Mouse (Mus musculus): ENCODE measurements around the gene Hebp1. TPM values are rescaled to one million over a fixed set of nuclear protein-coding genes. Genes with fewer than 3 reads are reported as not detected.

Gene Hebp1
- total RNA-seq, 2 experiments from 2014 or later = 37.8 to 39.5 TPM

- DNase-seq (ENCODE audit: extremely low spot score in 1 of 2, low spot score in 2 of 2) = peak; percentile 74 to 93
- intact Hi-C loops (cut with DNase I) = no loop called here
These were observed 30.2 kb downstream of the Hebp1 start for GRCm38 (mm10) chr6:135167380-135168311.

- intact Hi-C loops (cut with DNase I) = no loop called here
These were observed 31.1 kb downstream of the Hebp1 start for GRCm38 (mm10) chr6:135166712-135167111.

GRCm38 (mm10) chr6:135166262-135166661 is 31.6 kb downstream of the Hebp1 start:
- intact Hi-C loops (cut with DNase I) = no loop called here
- no peak for DNase-seq (ENCODE audit: extremely low spot score in 1 of 2, low spot score in 2 of 2)

More at GRCm38 (mm10) chr6:135166712-135167111, 31.1 kb downstream of the Hebp1 start:
- no peak for DNase-seq (ENCODE audit: extremely low spot score in 1 of 2, low spot score in 2 of 2)

- DNase-seq (ENCODE audit: extremely low spot score in 1 of 2, low spot score in 2 of 2) = no peak
- intact Hi-C loops (cut with DNase I) = no loop called here
These were observed 32.1 kb downstream of the Hebp1 start for GRCm38 (mm10) chr6:135165706-135166105.

- intact Hi-C loops (cut with DNase I) = no loop called here
- no peak for DNase-seq (ENCODE audit: extremely low spot score in 1 of 2, low spot score in 2 of 2)
These were observed 32.6 kb downstream of the Hebp1 start for GRCm38 (mm10) chr6:135165191-135165590.

- DNase-seq (ENCODE audit: extremely low spot score in 1 of 2, low spot score in 2 of 2) = no peak
- intact Hi-C loops (cut with DNase I) = no loop called here
These were observed 35.0 kb downstream of the Hebp1 start for GRCm38 (mm10) chr6:135162861-135163260.

GRCm38 (mm10) chr6:135162311-135162710 is 35.5 kb downstream of the Hebp1 start:
- no peak for DNase-seq (ENCODE audit: extremely low spot score in 1 of 2, low spot score in 2 of 2)
- intact Hi-C loops (cut with DNase I) = no loop called here

- no peak for DNase-seq (ENCODE audit: extremely low spot score in 1 of 2, low spot score in 2 of 2)
- intact Hi-C loops (cut with DNase I) = no loop called here
These were observed 36.5 kb downstream of the Hebp1 start for GRCm38 (mm10) chr6:135161356-135161755.

- no peak for DNase-seq (ENCODE audit: extremely low spot score in 1 of 2, low spot score in 2 of 2)
- intact Hi-C loops (cut with DNase I) = loop anchor here (5.0 kb wide), 1 partner anchor 79 kb away; no protein-coding TSS in a partner anchor
These were observed 39.3 kb downstream of the Hebp1 start for GRCm38 (mm10) chr6:135158509-135158908.

GRCm38 (mm10) chr6:135157496-135157895 is 40.3 kb downstream of the Hebp1 start:
- intact Hi-C loops (cut with DNase I) = loop anchor here (5.0 kb wide), 1 partner anchor 80 kb away; no protein-coding TSS in a partner anchor
- no peak for DNase-seq (ENCODE audit: extremely low spot score in 1 of 2, low spot score in 2 of 2)

GRCm38 (mm10) chr6:135156597-135156996 is 41.2 kb downstream of the Hebp1 start:
- intact Hi-C loops (cut with DNase I) = loop anchor here (5.0 kb wide), 1 partner anchor 81 kb away; no protein-coding TSS in a partner anchor
- no peak for DNase-seq (ENCODE audit: extremely low spot score in 1 of 2, low spot score in 2 of 2)

- intact Hi-C loops (cut with DNase I) = loop anchor here (5.0 kb wide), 1 partner anchor 224 kb away; no protein-coding TSS in a partner anchor
- no peak for DNase-seq (ENCODE audit: extremely low spot score in 1 of 2, low spot score in 2 of 2)
These were observed 44.1 kb downstream of the Hebp1 start for GRCm38 (mm10) chr6:135153719-135154118.

- intact Hi-C loops (cut with DNase I) = loop anchor here (5.0 kb wide), 1 partner anchor 227 kb away; no protein-coding TSS in a partner anchor
- DNase-seq (ENCODE audit: extremely low spot score in 1 of 2, low spot score in 2 of 2) = no peak
These were observed 47.5 kb downstream of the Hebp1 start for GRCm38 (mm10) chr6:135150311-135150710.

GRCm38 (mm10) chr6:135149722-135150121 is 48.1 kb downstream of the Hebp1 start:
- intact Hi-C loops (cut with DNase I) = loop anchor here (5.0 kb wide), 2 partner anchors 117 to 228 kb away; no protein-coding TSS in a partner anchor
- DNase-seq (ENCODE audit: extremely low spot score in 1 of 2, low spot score in 2 of 2) = no peak

- intact Hi-C loops (cut with DNase I) = loop anchor here (5.0 kb wide), 1 partner anchor 117 kb away; no protein-coding TSS in a partner anchor
- DNase-seq (ENCODE audit: extremely low spot score in 1 of 2, low spot score in 2 of 2) = no peak
These were observed 48.6 kb downstream of the Hebp1 start for GRCm38 (mm10) chr6:135149175-135149574.

GRCm38 (mm10) chr6:135148506-135148905 is 49.3 kb downstream of the Hebp1 start:
- DNase-seq (ENCODE audit: extremely low spot score in 1 of 2, low spot score in 2 of 2) = no peak
- intact Hi-C loops (cut with DNase I) = loop anchor here (5.0 kb wide), 1 partner anchor 116 kb away; no protein-coding TSS in a partner anchor

- intact Hi-C loops (cut with DNase I) = loop anchor here (2.0 to 5.0 kb wide), 2 partner anchors 57 to 114 kb away; no protein-coding TSS in a partner anchor
- no peak for DNase-seq (ENCODE audit: extremely low spot score in 1 of 2, low spot score in 2 of 2)
These were observed 51.8 kb downstream of the Hebp1 start for GRCm38 (mm10) chr6:135145976-135146375.

GRCm38 (mm10) chr6:135144516-135144915 is 53.3 kb downstream of the Hebp1 start:
- DNase-seq (ENCODE audit: extremely low spot score in 1 of 2, low spot score in 2 of 2) = peak in 1 of 2 experiments; percentile 53
- intact Hi-C loops (cut with DNase I) = loop anchor here (2.0 kb wide), 1 partner anchor 56 kb away; no protein-coding TSS in a partner anchor

GRCm38 (mm10) chr6:135143151-135143550 is 54.7 kb downstream of the Hebp1 start:
- DNase-seq (ENCODE audit: extremely low spot score in 1 of 2, low spot score in 2 of 2) = no peak
- intact Hi-C loops (cut with DNase I) = no loop called here
